Mouse (Mus musculus) bone marrow macrophage, adult 2 months (primary cell): ENCODE measurements around the gene Cyb5b.

Experiments
- CTCF ChIP-seq: IDR thresholded peaks from 2 replicates; pipeline ENCODE4 v1.5.1; 2012; ENCODE audit warnings: low read depth, mild to moderate bottlenecking, low read length, moderate library complexity
- POLR2A ChIP-seq: IDR thresholded peaks from 2 replicates; pipeline ENCODE4 v1.6.1; 2012; ENCODE audit warnings: mild to moderate bottlenecking, low read depth, low read length, borderline replicate concordance

- TF ChIP-seq CTCF, result no peak
- no peak for TF ChIP-seq POLR2A
Measured at GRCm38 (mm10) chr8:107209185-107209584, 58.7 kb downstream of the Cyb5b start.
